Mouse (Mus musculus) mammary gland, adult 2 months (tissue): ENCODE results near the gene Duxbl1. TPM values are rescaled to one million over a fixed set of nuclear protein-coding genes. Genes with fewer than 3 reads are reported as not detected.

Source experiments
- polyA plus RNA-seq: library from polyadenylated mRNA; depleted of rRNA; stranded (reverse); fragments of >200 nt; gene quantifications from 2 replicates; pipeline ENCODE4 v1.2.3, GENCODE M21; 2012; ENCODE audit warnings: low replicate concordance; rRNA removed

Gene Duxbl1
- 0.63 and 1.7 TPM in 2 replicates for polyA plus RNA-seq

DNA sequence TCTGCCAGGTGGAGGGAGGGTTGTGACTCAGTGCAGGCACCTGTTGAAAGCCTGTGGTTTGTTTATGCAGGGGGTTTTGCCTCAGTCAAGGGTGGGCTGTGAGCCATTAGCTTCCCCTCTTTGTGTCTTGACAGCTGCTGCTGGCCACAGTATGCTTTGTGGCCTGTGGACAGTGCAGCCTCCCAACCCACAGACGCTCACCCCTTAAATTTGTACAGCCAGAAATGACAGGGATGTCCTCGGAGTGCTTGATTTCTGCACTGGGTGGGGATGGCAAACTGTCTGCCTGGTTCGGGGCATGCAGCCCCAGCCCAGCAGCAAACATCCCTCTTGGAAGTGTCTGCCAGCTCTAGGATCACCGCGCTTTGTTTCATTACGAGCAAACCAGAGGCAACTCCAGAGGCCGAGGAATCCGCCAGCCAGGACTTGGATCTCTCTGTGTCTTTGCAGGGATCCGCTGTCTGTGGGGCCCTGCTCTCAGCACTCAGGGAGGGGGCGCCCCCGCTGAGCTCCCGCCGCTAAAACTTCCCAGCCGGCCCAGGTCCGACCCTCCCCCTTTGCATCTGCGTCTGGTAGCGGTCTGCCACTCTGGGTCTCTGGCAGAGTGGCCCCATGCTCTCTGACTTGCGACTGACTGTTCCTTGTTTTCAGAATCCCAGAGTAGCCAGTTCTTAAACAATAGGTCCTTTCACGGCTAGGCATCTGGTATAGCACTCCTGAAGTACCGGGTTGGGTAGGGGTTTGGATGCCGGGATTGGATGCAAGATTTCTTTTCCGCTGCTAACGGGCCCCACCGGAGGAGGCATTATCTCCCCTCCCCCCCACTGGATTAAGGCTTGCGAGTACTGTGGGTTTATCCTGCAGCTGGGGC is at the start of gene Duxbl1:
Gene Duxbl1, plus strand, starts transcription at position 207 of the 871 bp plus-strand sequence.

GRCm38 (mm10) chr14:25938004-25938403 is 40.4 kb upstream of the Duxbl1 start, which contains the start of gene Cphx1:
Gene Cphx1 (plus strand): TSS chr14:25938304.

Other genes with a start within 250 kb of the Duxbl1 start
- gene Zcchc24, start 209.5 kb upstream of the Duxbl1 start, polyA plus RNA-seq: 68.4 and 88.3 TPM in 2 replicates
- 70.0 and 89.4 TPM in 2 replicates for gene Anxa11, start 136.4 kb upstream of the Duxbl1 start, polyA plus RNA-seq
- 3.0 and 4.8 TPM in 2 replicates for gene Plac9a, start 75.5 kb upstream of the Duxbl1 start, polyA plus RNA-seq
- gene Tmem254a, start 50.9 kb upstream of the Duxbl1 start, polyA plus RNA-seq: 4.3 and 11.9 TPM in 2 replicates
- not detected in 2 replicates for gene Cphx1, start 40.3 kb upstream of the Duxbl1 start, polyA plus RNA-seq
- 259 and 584 TPM in 2 replicates for gene Gm9780, start 64.1 kb downstream of the Duxbl1 start, polyA plus RNA-seq
- gene Tmem254c, start 88.8 kb downstream of the Duxbl1 start, polyA plus RNA-seq: 34.8 and 36.1 TPM in 2 replicates
- not detected in 2 replicates for gene Cphx2, start 102.9 kb downstream of the Duxbl1 start, polyA plus RNA-seq
- not detected in 2 replicates for gene Cphx3, start 103.7 kb downstream of the Duxbl1 start, polyA plus RNA-seq
- 0.56 and 0.95 TPM in 2 replicates for gene Duxbl2, start 139.8 kb downstream of the Duxbl1 start, polyA plus RNA-seq
- gene Plac9b, start 203.9 kb downstream of the Duxbl1 start, polyA plus RNA-seq: 67.8 and 108 TPM in 2 replicates
- 24.1 and 31.0 TPM in 2 replicates for gene Tmem254b, start 228.5 kb downstream of the Duxbl1 start, polyA plus RNA-seq